Mouse (Mus musculus) lung, adult 2 months (tissue): ENCODE results near the gene Snd1.

ENCODE experiments used
- CTCF ChIP-seq: fragments of 200-500 bp; IDR thresholded peaks from 2 replicates; pipeline ENCODE4 v1.5.1; 2011; ENCODE audit warnings: mild to moderate bottlenecking, low read length, control low read depth; ENCODE audit not compliant: insufficient read depth
- POLR2A ChIP-seq: fragments of 200-500 bp; IDR thresholded peaks from 2 replicates; pipeline ENCODE4 v1.6.1; 2011; ENCODE audit warnings: low read depth, mild to moderate bottlenecking, control low read depth, low read length, borderline replicate concordance; ENCODE audit errors: extremely low read depth

DNA sequence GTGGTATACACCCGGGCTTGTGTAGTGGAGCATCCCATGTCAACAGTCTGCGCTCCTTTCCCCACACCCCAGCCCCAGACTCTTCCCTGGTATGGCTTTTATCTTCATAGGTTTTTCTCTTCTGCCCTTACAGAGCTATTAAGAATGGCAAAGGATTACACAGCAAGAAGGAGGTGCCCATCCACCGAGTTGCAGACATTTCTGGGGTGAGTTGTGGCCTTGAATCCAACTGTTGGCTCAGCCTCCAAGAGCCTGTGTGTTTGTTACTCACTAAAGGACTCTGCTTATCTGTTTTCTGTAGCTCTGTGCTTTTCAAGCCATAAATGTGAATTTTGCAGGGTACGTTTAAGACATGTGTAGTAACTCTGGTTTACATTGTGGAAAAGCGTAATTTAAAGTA lies 249.8 kb downstream of the Snd1 start:
- no peak for TF ChIP-seq CTCF
- no peak for TF ChIP-seq POLR2A
